Mouse (Mus musculus) limb, embryonic 11.5 days (tissue): ENCODE data around the gene Nxpe2. TPM values are rescaled to one million over a fixed set of nuclear protein-coding genes. Genes with fewer than 3 reads are reported as not detected.

Experiments
- ATAC-seq: fragments of 200-750 bp; cut with Nextera tagmentation; 2 replicates; pipeline ENCODE4 v1.8.0; 2017; ENCODE audit warnings: low read depth; ENCODE audit not compliant: insufficient number of reproducible peaks, low FRiP score, low TSS enrichment
- DNase-seq: peaks from one replicate; pipeline ENCODE4 v3.0.0-alpha.2; 2015; ENCODE audit warnings: low spot score
- H3K27ac ChIP-seq: fragments of 300-500 bp; sonication (generic); replicated peaks from 2 replicates; pipeline ENCODE4 v1.5.1; 2014; ENCODE audit warnings: low read depth, mild to moderate bottlenecking, low read length
- H3K27me3 ChIP-seq: fragments of 300-500 bp; sonication (generic); 2 replicates; pipeline ENCODE4 v1.6.1; 2014; ENCODE audit warnings: mild to moderate bottlenecking, low read length, mixed read lengths; ENCODE audit not compliant: control insufficient read depth, insufficient read depth
- H3K36me3 ChIP-seq: fragments of 300-500 bp; sonication (generic); 2 replicates; pipeline ENCODE4 v1.6.1; 2014; ENCODE audit warnings: mild to moderate bottlenecking, low read length, moderate library complexity, mixed read lengths; ENCODE audit not compliant: control insufficient read depth, insufficient read depth
- H3K4me1 ChIP-seq: fragments of 300-500 bp; sonication (generic); 2 replicates; pipeline ENCODE4 v1.6.1; 2014; ENCODE audit warnings: low read length, mixed read lengths; ENCODE audit not compliant: control insufficient read depth, insufficient read depth
- H3K4me2 ChIP-seq: fragments of 300-500 bp; sonication (generic); 2 replicates; pipeline ENCODE4 v1.6.1; 2014; ENCODE audit warnings: low read depth, mild to moderate bottlenecking, moderate library complexity; ENCODE audit not compliant: severe bottlenecking
- H3K4me3 ChIP-seq: fragments of 300-500 bp; sonication (generic); 2 replicates; pipeline ENCODE4 v1.5.1; 2014; ENCODE audit warnings: low read depth, low read length
- H3K9ac ChIP-seq: fragments of 300-500 bp; sonication (generic); 2 replicates; pipeline ENCODE4 v1.6.1; 2014; ENCODE audit warnings: mild to moderate bottlenecking, low read length
- H3K9me3 ChIP-seq: fragments of 300-500 bp; sonication (generic); 2 replicates; pipeline ENCODE4 v1.6.1; 2016; ENCODE audit warnings: low read length; ENCODE audit not compliant: control insufficient read depth
- WGBS: fragments of 180-500 bp; shearing (Covaris S2); extraction: QIAGEN DNeasy Blood & Tissue Kit; methylation state at CpG from one replicate; pipeline ENCODE4 v1.1.7; 2014; 5-methylcytosine and 5-hydroxymethylcytosine counted together
- polyA plus RNA-seq: library from polyadenylated mRNA; unstranded; fragments of >200 nt; fragmentation: Nextera tagmentation; extraction: Ambion mirVana; gene quantifications from 2 replicates; pipeline ENCODE4 v1.2.1, GENCODE M21; 2014

The Nxpe2 gene
- polyA plus RNA-seq, 1 experiment from 2014 or later = 1.6 TPM

DNA sequence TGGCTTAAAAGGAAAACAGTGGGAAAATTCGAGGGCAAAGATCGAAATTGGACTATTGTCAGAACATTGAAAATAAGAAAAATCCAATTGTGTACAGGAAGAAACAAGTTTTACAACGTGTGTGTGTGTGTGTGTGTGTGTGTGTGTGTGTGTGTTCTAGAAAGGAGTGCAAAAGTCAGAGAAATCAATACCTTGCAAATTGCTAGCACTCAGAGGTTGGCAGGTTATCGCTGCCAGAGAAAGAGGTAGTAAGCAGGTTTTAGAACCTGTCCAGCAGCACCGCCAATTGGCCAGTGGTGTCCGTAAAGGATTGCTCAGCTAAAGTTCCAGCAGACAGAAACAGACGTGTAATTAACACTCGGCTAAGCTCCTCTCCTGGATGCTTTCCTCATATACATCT, 69.0 kb downstream of the Nxpe2 start:
- H3K27me3 ChIP-seq = no peaks in the 10 kb centered on the region
- 86% methylated on average over 8 of the region's 8 CpGs for WGBS

DNA sequence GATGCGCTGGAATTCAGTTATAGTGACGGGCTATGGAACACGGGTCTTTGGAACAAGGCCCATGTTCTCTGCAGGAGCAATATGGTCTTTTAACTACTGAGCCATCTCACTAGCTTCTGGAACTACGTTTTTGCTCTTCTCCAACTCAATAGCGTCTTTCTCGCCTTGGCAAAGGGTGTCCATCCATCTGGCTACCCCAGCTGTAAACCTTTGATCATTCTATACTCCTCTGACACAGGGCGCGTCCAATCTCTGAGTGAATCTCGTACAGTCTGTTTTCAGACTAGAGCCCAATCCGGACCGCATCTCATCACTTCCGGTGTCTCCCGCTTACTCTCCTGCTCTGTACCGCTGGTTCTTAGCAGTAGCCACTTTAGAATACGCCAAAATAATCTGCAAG, 76.4 kb downstream of the Nxpe2 start:
- WGBS = 94% methylated on average over 15 of the region's 15 CpGs
- Histone ChIP-seq H3K4me2 (no peak overlapping the region), H3K36me3 (no peaks in the 10 kb centered on the region), H3K4me3 (no peak overlapping the region), H3K27ac (no peak overlapping the region), H3K4me1 (no peaks in the 10 kb centered on the region), H3K9me3 (no peaks in the 10 kb centered on the region), H3K27me3 (no peaks in the 10 kb centered on the region), H3K9ac (no peak overlapping the region)
- no peak for ATAC-seq
- no peak for DNase-seq

More for the DNA sequence above, 69.0 kb downstream of the Nxpe2 start:
- DNase-seq = no peak
- H3K27ac ChIP-seq = no peak overlapping the region
- H3K9me3 ChIP-seq = no peaks in the 10 kb centered on the region
- H3K36me3 ChIP-seq = no peaks in the 10 kb centered on the region
- H3K4me3 ChIP-seq = no peak overlapping the region
- no peak for ATAC-seq
- no peaks in the 10 kb centered on the region for H3K4me1 ChIP-seq
- H3K9ac ChIP-seq = no peak overlapping the region
- H3K4me2 ChIP-seq = no peak overlapping the region

Other genes starting within 250 kb of the Nxpe2 start
- 5.6 and 7.0 TPM in 2 replicates for gene Nxpe4, start 191.4 kb downstream of the Nxpe2 start, polyA plus RNA-seq
- 75.8 and 76.5 TPM in 2 replicates for gene Rexo2, start 127.2 kb upstream of the Nxpe2 start, polyA plus RNA-seq
- 124 and 126 TPM in 2 replicates for gene Rbm7, start 141.8 kb upstream of the Nxpe2 start, polyA plus RNA-seq
- 31.8 and 32.1 TPM in 2 replicates for gene Gm5617, start 142.0 kb upstream of the Nxpe2 start, polyA plus RNA-seq